In genomic region chr15:79747998-79748397, GRCm38 (mm10) we compare ENCODE assay signal across 8 mouse cellular contexts. TPM values are rescaled to one million over a fixed set of nuclear protein-coding genes. Genes with fewer than 3 reads are reported as not detected.
DNase-seq lines count a peak whose midpoint lies in the region; ATAC-seq and TF ChIP-seq lines count a peak whose summit lies in the region.

No protein-coding gene starts in this region.

- no peak overlapping the region for H3K9ac ChIP-seq in neural tube, embryonic 15.5 days (replicated peaks)

- no peaks in the 10 kb centered on the region for H3K9me3 ChIP-seq in neural tube, embryonic 15.5 days (replicated peaks)

- no peak for TF ChIP-seq POLR2A in small intestine, adult 2 months (IDR thresholded peaks at IDR 0.05; ENCODE audit: low read depth, low read length)

- H3K4me3 ChIP-seq in neural tube, embryonic 15.5 days (replicated peaks), result no peak overlapping the region
- H3K4me3 ChIP-seq in small intestine, adult 2 months (ENCODE audit: low read depth, low read length), result no peak overlapping the region

- no peaks in the 10 kb centered on the region for H3K36me3 ChIP-seq in neural tube, embryonic 15.5 days
- no peaks in the 10 kb centered on the region for H3K36me3 ChIP-seq in small intestine, adult 2 months (ENCODE audit: control insufficient read depth, insufficient read depth, low read length)

- no peak for ATAC-seq in cerebellum, adult (ENCODE audit: insufficient number of reproducible peaks, low FRiP score, low TSS enrichment)
- no peak for ATAC-seq in neural tube, embryonic 15.5 days (ENCODE audit: low FRiP score)

- H3K4me2 ChIP-seq in neural tube, embryonic 15.5 days, result no peak overlapping the region

- H3K4me1 ChIP-seq in neural tube, embryonic 15.5 days, result peaks cover 3% of the 10 kb centered on the region
- no peaks in the 10 kb centered on the region for H3K4me1 ChIP-seq in small intestine, adult 2 months (ENCODE audit: control insufficient read depth, insufficient read depth, insufficient read length, low read length)

- no peak overlapping the region for H3K27ac ChIP-seq in neural tube, embryonic 15.5 days (replicated peaks)
- H3K27ac ChIP-seq in small intestine, adult 2 months (ENCODE audit: insufficient read depth, low read depth, low read length), result no peak overlapping the region

- TF ChIP-seq CTCF in small intestine, adult 2 months (IDR thresholded peaks at IDR 0.05; ENCODE audit: extremely low read depth, insufficient read length, insufficient replicate concordance, low read depth, low read length), result peak; percentile 32; the same call in 1 of the 2 replicates

- DNase-seq in cerebellum, postnatal 14 days, result peak; percentile 58 to 74
- DNase-seq in neural tube, embryonic 10.5 days (ENCODE audit: extremely low spot score, low spot score), result peak; percentile 23
- peak; percentile 65 for DNase-seq in induced T-regulatory cell, adult 2 months (ENCODE audit: low read depth)
- DNase-seq in frontal cortex, adult 2 months (ENCODE audit: extremely low spot score in 1 of 2, low spot score in 1 of 2), result no peak
- DNase-seq in adrenal gland, adult 2 months, result no peak

- H3K27me3 ChIP-seq in neural tube, embryonic 15.5 days (replicated peaks), result no peaks in the 10 kb centered on the region
- H3K27me3 ChIP-seq in small intestine, adult 2 months (ENCODE audit: control insufficient read depth, insufficient read depth, low read length), result no peaks in the 10 kb centered on the region

- WGBS in neural tube, embryonic 15.5 days, result 60% methylated on average over 11 of the region's 11 CpGs
- 76% methylated on average over 11 of the region's 11 CpGs for WGBS in small intestine, adult 2 months

RNA-seq across cellular contexts. Expression of gene Sun2, which starts 5.7 kb away (rescaled TPM):
- polyA plus RNA-seq in neural tube, embryonic 15.5 days (2015; fragmentation: Nextera tagmentation; extraction: Ambion mirVana), result 5.5 and 6.2 TPM in 2 replicates
- polyA plus RNA-seq in small intestine, adult 2 months (2012; rRNA removed), result 12.1 and 18.5 TPM in 2 replicates
- 28.1 and 30.4 TPM in 2 replicates for polyA plus RNA-seq in frontal cortex, adult 2 months (2012; rRNA removed)
- total RNA-seq in adrenal gland, adult 2 months (2021), result 10 to 100 TPM; 46.9 to 77.9 TPM
- polyA plus RNA-seq in adrenal gland, adult 2 months (2012; rRNA removed), result 86.8 and 92.5 TPM in 2 replicates

RNA-seq across cellular contexts. Expression of gene Dnal4, which starts 29.7 kb away (rescaled TPM):
- polyA plus RNA-seq in neural tube, embryonic 15.5 days (2015; fragmentation: Nextera tagmentation; extraction: Ambion mirVana), result 58.4 and 63.7 TPM in 2 replicates
- polyA plus RNA-seq in small intestine, adult 2 months (2012; rRNA removed), result 8.6 and 18.7 TPM in 2 replicates
- polyA plus RNA-seq in frontal cortex, adult 2 months (2012; rRNA removed), result 84.6 and 85.4 TPM in 2 replicates
- 10 to 100 TPM; 13.9 to 24.8 TPM for total RNA-seq in adrenal gland, adult 2 months (2021)
- 39.9 and 43.0 TPM in 2 replicates for polyA plus RNA-seq in adrenal gland, adult 2 months (2012; rRNA removed)

RNA-seq across cellular contexts. Expression of gene Nptxr, which starts 56.6 kb away (rescaled TPM):
- polyA plus RNA-seq in neural tube, embryonic 15.5 days (2015; fragmentation: Nextera tagmentation; extraction: Ambion mirVana), result 39.9 and 49.0 TPM in 2 replicates
- 1.0 and 1.3 TPM in 2 replicates for polyA plus RNA-seq in small intestine, adult 2 months (2012; rRNA removed)
- polyA plus RNA-seq in frontal cortex, adult 2 months (2012; rRNA removed), result 293 and 296 TPM in 2 replicates
- 1 to 10 TPM; 4.4 to 7.9 TPM for total RNA-seq in adrenal gland, adult 2 months (2021)
- 5.5 and 6.3 TPM in 2 replicates for polyA plus RNA-seq in adrenal gland, adult 2 months (2012; rRNA removed)

RNA-seq across cellular contexts. Expression of gene Gtpbp1, which starts 57.4 kb away (rescaled TPM):
- 43.2 and 44.0 TPM in 2 replicates for polyA plus RNA-seq in neural tube, embryonic 15.5 days (2015; fragmentation: Nextera tagmentation; extraction: Ambion mirVana)
- 18.6 and 34.9 TPM in 2 replicates for polyA plus RNA-seq in small intestine, adult 2 months (2012; rRNA removed)
- 45.0 and 46.6 TPM in 2 replicates for polyA plus RNA-seq in frontal cortex, adult 2 months (2012; rRNA removed)
- total RNA-seq in adrenal gland, adult 2 months (2021), result 10 to 100 TPM; 29.2 to 32.5 TPM
- 26.4 and 29.8 TPM in 2 replicates for polyA plus RNA-seq in adrenal gland, adult 2 months (2012; rRNA removed)

Comparison
In these comparisons a context has a peak if more than half of its experiments do, and no peak if none do; other contexts are left out.
1. DNase-seq: peak in cerebellum, postnatal 14 days (2 of 2), neural tube, embryonic 10.5 days (single experiment) and induced T-regulatory cell, adult 2 months (single experiment); none in frontal cortex, adult 2 months (0 of 2) and adrenal gland, adult 2 months (single experiment).